Mouse (Mus musculus) megakaryocyte-erythroid progenitor cell, adult 5-6 weeks (primary cell): ENCODE measurements at regions not wholly inside any gene's neighbourhood (a gene's known extent, or its start where the extent isn't known, plus 50 kb on each side); places are given as distances from the start of the nearest gene placed in this dataset.

Source experiments
- ATAC-seq: replicated peaks from 2 replicates; pipeline ENCODE4 v1.8.0; 2016; ENCODE audit warnings: mild to moderate bottlenecking, inconsistent platforms; ENCODE audit not compliant: severe bottlenecking, poor library complexity, low FRiP score, low TSS enrichment

GRCm38 (mm10) chr5:106224141-106224540, 233.8 kb downstream of the Barhl2 start:
- no peak for ATAC-seq

GRCm38 (mm10) chr5:106209543-106209942, 248.4 kb downstream of the Barhl2 start:
- ATAC-seq = no peak

GRCm38 (mm10) chr5:106207706-106208105, 250.3 kb downstream of the Barhl2 start:
- ATAC-seq = no peak

GRCm38 (mm10) chr5:106205724-106206123, 252.2 kb downstream of the Barhl2 start:
- ATAC-seq = no peak

GRCm38 (mm10) chr5:106200631-106201030, 257.3 kb downstream of the Barhl2 start:
- ATAC-seq = no peak

- ATAC-seq = no peak
Observed at GRCm38 (mm10) chr5:106199061-106199460, 258.9 kb downstream of the Barhl2 start.

- ATAC-seq = no peak
Observed at GRCm38 (mm10) chr5:106191141-106191540, 266.8 kb downstream of the Barhl2 start.

GRCm38 (mm10) chr5:106181726-106182125, 276.2 kb downstream of the Barhl2 start:
- ATAC-seq = no peak

GRCm38 (mm10) chr5:106172162-106172561, 285.8 kb downstream of the Barhl2 start:
- ATAC-seq = no peak

GRCm38 (mm10) chr5:106170405-106170804, 287.6 kb downstream of the Barhl2 start:
- no peak for ATAC-seq

- no peak for ATAC-seq
Observed at GRCm38 (mm10) chr5:106167556-106167955, 290.4 kb downstream of the Barhl2 start.

- no peak for ATAC-seq
Observed at GRCm38 (mm10) chr5:106166266-106166665, 289.9 kb downstream of the Zfp326 start.

GRCm38 (mm10) chr5:106164190-106164589, 287.8 kb downstream of the Zfp326 start:
- no peak for ATAC-seq

- no peak for ATAC-seq
Observed at GRCm38 (mm10) chr5:106162981-106163653, 286.8 kb downstream of the Zfp326 start.

GRCm38 (mm10) chr5:106139109-106139508, 262.7 kb downstream of the Zfp326 start:
- no peak for ATAC-seq

GRCm38 (mm10) chr5:106122928-106123327, 246.6 kb downstream of the Zfp326 start:
- no peak for ATAC-seq

GRCm38 (mm10) chr5:106119584-106119983, 243.2 kb downstream of the Zfp326 start:
- no peak for ATAC-seq

- ATAC-seq = no peak
Observed at GRCm38 (mm10) chr5:106113186-106113585, 236.8 kb downstream of the Zfp326 start.

GRCm38 (mm10) chr5:106108474-106108971, 232.2 kb downstream of the Zfp326 start:
- ATAC-seq = no peak

- no peak for ATAC-seq
Observed at GRCm38 (mm10) chr5:106102255-106102654, 225.9 kb downstream of the Zfp326 start.

GRCm38 (mm10) chr5:106098887-106099286, 222.5 kb downstream of the Zfp326 start:
- ATAC-seq = no peak

GRCm38 (mm10) chr5:106089332-106089731, 213.0 kb downstream of the Zfp326 start:
- ATAC-seq = no peak
